23 mouse cellular contexts compared by ENCODE assay signal in the genomic region with DNA sequence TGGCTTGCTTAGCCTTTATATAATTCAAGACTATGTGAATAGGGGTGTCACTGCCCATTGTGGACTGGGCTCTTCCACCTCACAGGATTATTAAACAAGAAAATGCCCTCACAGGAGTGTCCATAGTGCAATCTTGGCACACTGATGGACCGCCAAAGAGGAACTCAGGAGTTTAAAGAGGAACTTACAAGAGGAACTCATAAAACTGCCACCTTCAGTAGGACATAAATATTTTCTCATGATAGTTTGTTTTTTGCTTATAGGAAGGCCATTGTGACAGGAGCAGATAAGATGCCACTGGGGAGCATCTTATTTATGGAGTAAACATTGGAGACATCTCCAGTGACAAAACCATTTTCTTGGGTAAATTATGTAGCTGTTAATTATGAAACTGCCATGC. TPM values are rescaled to one million over a fixed set of nuclear protein-coding genes. Genes with fewer than 3 reads are reported as not detected.
A peak's percentile ranks its signal among the peaks of the same experiment; 100 is the strongest.
DNase-seq lines count a peak whose midpoint lies in the region; ATAC-seq and TF ChIP-seq lines count a peak whose summit lies in the region.
"Had no signal": no experiment of that assay in that cellular context is flagged by ENCODE, and none has a peak within 500 bp of the region (broad histone marks: within the 10 kb centered on the region; RNA-seq: fewer than 3 reads in every experiment).

No protein-coding gene starts in this region.

- no peak for TF ChIP-seq POLR2A in bone marrow macrophage, adult 2 months (IDR thresholded peaks at IDR 0.05; ENCODE audit: borderline replicate concordance, low read depth, low read length)

- H3K36me3 ChIP-seq in intestine, embryonic 14.5 days (ENCODE audit: control insufficient read depth, insufficient read depth, low read length), result peaks cover 77% of the 10 kb centered on the region
- peaks cover 27% of the 10 kb centered on the region for H3K36me3 ChIP-seq in intestine, embryonic 16.5 days (ENCODE audit: control insufficient read depth, insufficient read depth, low read length)
- peaks cover 17% of the 10 kb centered on the region; the same call in 1 of the 2 replicates for H3K36me3 ChIP-seq in macrophage (ENCODE audit: inconsistent target)
- peaks cover 37% of the 10 kb centered on the region for H3K36me3 ChIP-seq in intestine, embryonic 15.5 days

- no peaks in the 10 kb centered on the region for H3K27me3 ChIP-seq in intestine, embryonic 14.5 days (replicated peaks; ENCODE audit: control insufficient read depth, insufficient read depth, low read length)
- no peaks in the 10 kb centered on the region for H3K27me3 ChIP-seq in intestine, embryonic 16.5 days (replicated peaks; ENCODE audit: control insufficient read depth, insufficient read depth, low read length)
- H3K27me3 ChIP-seq in intestine, embryonic 15.5 days (replicated peaks), result no peaks in the 10 kb centered on the region
- H3K27me3 ChIP-seq: embryonic facial prominence, embryonic 15.5 days; heart, embryonic 13.5 days had no signal

- no peak overlapping the region for H3K4me3 ChIP-seq in intestine, embryonic 14.5 days (ENCODE audit: low read depth, low read length)
- H3K4me3 ChIP-seq in intestine, embryonic 16.5 days (ENCODE audit: low read length), result no peak overlapping the region
- H3K4me3 ChIP-seq in bone marrow macrophage, adult 2 months (ENCODE audit: insufficient read depth, low read length), result no peak overlapping the region
- H3K4me3 ChIP-seq in macrophage (ENCODE audit: inconsistent target), result no peak overlapping the region
- no peak overlapping the region for H3K4me3 ChIP-seq in intestine, embryonic 15.5 days (replicated peaks)
- H3K4me3 ChIP-seq: embryonic facial prominence, embryonic 15.5 days; erythroblast, embryonic 14.5 days; forebrain, embryonic 10.5 days; gastrocnemius, adult 2 months; heart, adult 2 months; heart, embryonic 13.5 days had no signal

- no peaks in the 10 kb centered on the region for H3K9me3 ChIP-seq in intestine, embryonic 14.5 days (ENCODE audit: control insufficient read depth, low read length)
- H3K9me3 ChIP-seq in intestine, embryonic 16.5 days (ENCODE audit: control insufficient read depth, low read length), result no peaks in the 10 kb centered on the region
- no peaks in the 10 kb centered on the region for H3K9me3 ChIP-seq in intestine, embryonic 15.5 days
- H3K9me3 ChIP-seq: embryonic facial prominence, embryonic 15.5 days; forebrain, embryonic 10.5 days; heart, embryonic 13.5 days had no signal

- H3K27ac ChIP-seq in intestine, embryonic 14.5 days (ENCODE audit: low read depth), result no peak overlapping the region
- H3K27ac ChIP-seq in intestine, embryonic 16.5 days (ENCODE audit: low read length), result no peak overlapping the region
- peak overlapping the region; percentile 37; the same call in 1 of the 2 replicates for H3K27ac ChIP-seq in bone marrow macrophage, adult 2 months (ENCODE audit: insufficient read depth, low read depth, low read length)
- H3K27ac ChIP-seq in macrophage, result 0 out of 2 replicates have a peak overlapping the region, but pooled peaks have one; percentile 19
- no peak overlapping the region for H3K27ac ChIP-seq in intestine, embryonic 15.5 days
- H3K27ac ChIP-seq: embryonic facial prominence, embryonic 15.5 days; forebrain, embryonic 10.5 days; gastrocnemius, adult 2 months; heart, adult 2 months; heart, embryonic 13.5 days; hindbrain, embryonic 14.5 days had no signal

- no peaks in the 10 kb centered on the region; the same call in 1 of the 2 replicates for H3K79me2 ChIP-seq in macrophage (ENCODE audit: inconsistent target)

- no peak for TF ChIP-seq CTCF in bone marrow macrophage, adult 2 months (IDR thresholded peaks at IDR 0.05; ENCODE audit: low read depth, low read length)

- no peak for ATAC-seq in intestine, embryonic 14.5 days (replicated peaks; ENCODE audit: low FRiP score, low TSS enrichment, low read depth)
- ATAC-seq in intestine, embryonic 16.5 days, result no peak
- ATAC-seq in neutrophil, adult 5-6 weeks (ENCODE audit: extremely low read depth, insufficient number of reproducible peaks, low FRiP score, poor library complexity, severe bottlenecking), result peak; percentile 59
- no peak for ATAC-seq in intestine, embryonic 15.5 days
- ATAC-seq: forebrain, embryonic 14.5 days had no signal

- DNase-seq in intestine, embryonic 14.5 days (ENCODE audit: low spot score), result peak; percentile 45
- DNase-seq in spleen, postnatal 4 days (ENCODE audit: low spot score in 2 of 2), result no peak
- DNase-seq in liver, result no peak
- DNase-seq: adrenal gland, postnatal 25 days; cerebellum, adult 2 months; cerebellum, postnatal 10 days; embryo, embryonic 11 days; gastrocnemius, adult 2 months; gastrocnemius, postnatal 25 days; heart, adult 2 months; heart, postnatal 4 days; kidney, adult 11 months had no signal

- H3K9ac ChIP-seq in intestine, embryonic 14.5 days (ENCODE audit: low read length), result no peak overlapping the region
- no peak overlapping the region for H3K9ac ChIP-seq in intestine, embryonic 16.5 days (ENCODE audit: low read depth, low read length)
- H3K9ac ChIP-seq in intestine, embryonic 15.5 days, result no peak overlapping the region
- H3K9ac ChIP-seq: embryonic facial prominence, embryonic 15.5 days; heart, embryonic 13.5 days; hindbrain, embryonic 14.5 days had no signal

- WGBS in intestine, embryonic 14.5 days, result 85% methylated on average over 1 of the region's 1 CpGs
- 93% methylated on average over 1 of the region's 1 CpGs for WGBS in intestine, embryonic 16.5 days
- 0% methylated on average over 1 of the region's 1 CpGs for WGBS in macrophage (ENCODE audit: missing documents)
- WGBS in intestine, embryonic 15.5 days, result 90% methylated on average over 1 of the region's 1 CpGs

- H3K4me1 ChIP-seq in intestine, embryonic 14.5 days (replicated peaks; ENCODE audit: control insufficient read depth, insufficient read depth, low read length), result no peaks in the 10 kb centered on the region
- no peaks in the 10 kb centered on the region for H3K4me1 ChIP-seq in intestine, embryonic 16.5 days (ENCODE audit: control insufficient read depth, insufficient read depth, low read length)
- peaks cover 27% of the 10 kb centered on the region for H3K4me1 ChIP-seq in bone marrow macrophage, adult 2 months (ENCODE audit: control insufficient read depth, insufficient read depth, low read length)
- H3K4me1 ChIP-seq in intestine, embryonic 15.5 days (replicated peaks), result no peaks in the 10 kb centered on the region
- H3K4me1 ChIP-seq: embryonic facial prominence, embryonic 15.5 days; forebrain, embryonic 10.5 days; heart, embryonic 13.5 days had no signal

- no peak overlapping the region for H3K4me2 ChIP-seq in intestine, embryonic 14.5 days (ENCODE audit: low read length)
- no peak overlapping the region for H3K4me2 ChIP-seq in intestine, embryonic 16.5 days (ENCODE audit: low read depth, low read length)
- H3K4me2 ChIP-seq in intestine, embryonic 15.5 days (replicated peaks), result no peak overlapping the region
- H3K4me2 ChIP-seq: embryonic facial prominence, embryonic 15.5 days; heart, embryonic 13.5 days; hindbrain, embryonic 14.5 days had no signal

RNA-seq across cellular contexts. Expression of a gene that starts 12.0 kb away (rescaled TPM):
- polyA plus RNA-seq in intestine, embryonic 14.5 days (2014; fragmentation: Nextera tagmentation; extraction: Ambion mirVana), result 71.5 and 76.5 TPM in 2 replicates
- polyA plus RNA-seq in intestine, embryonic 16.5 days (2015; fragmentation: Nextera tagmentation; extraction: Ambion mirVana), result 40.0 and 49.4 TPM in 2 replicates
- polyA plus RNA-seq in bone marrow macrophage, adult 2 months (2012; ENCODE audit: insufficient read depth, insufficient read length, missing spikeins), result 9.2 and 11.6 TPM in 2 replicates
- 10 to 100 TPM in 2 of 26 experiments, 1 to 10 TPM in 20, under 1 TPM in 4; 0.51 to 13.5 (median 3.7) TPM for total RNA-seq in macrophage (2018; cell fraction: chromatin; rRNA removed)
- total RNA-seq in macrophage (2018; cell fraction: cytosol; rRNA removed), result 10 to 100 TPM in 19 of 26 experiments, 1 to 10 TPM in 7; 6.9 to 17.3 (median 12.8) TPM
- total RNA-seq in macrophage (2018; cell fraction: nucleus; rRNA removed), result 10 to 100 TPM in 4 of 26 experiments, 1 to 10 TPM in 22; 2.0 to 17.8 (median 4.3) TPM
- polyA plus RNA-seq in macrophage (2018), result 11.6 to 23.0 TPM (median 12.1 TPM) in 3 replicates
- 12.8 and 13.0 TPM in 2 replicates for total RNA-seq in neutrophil, adult 5-6 weeks (2017)
- polyA plus RNA-seq in intestine, embryonic 15.5 days (2015; fragmentation: Nextera tagmentation; extraction: Ambion mirVana), result 55.9 and 56.0 TPM in 2 replicates

Comparison
In these comparisons a context has a peak if more than half of its experiments do, and no peak if none do; other contexts are left out.
1. H3K27ac ChIP-seq: peak in bone marrow macrophage, adult 2 months (single experiment) and macrophage (single experiment); none in intestine, embryonic 14.5 days (single experiment), intestine, embryonic 16.5 days (single experiment) and intestine, embryonic 15.5 days (single experiment).